Mouse (Mus musculus): Measurements from ENCODE around the gene Zfp575. TPM values are rescaled to one million over a fixed set of nuclear protein-coding genes. Genes with fewer than 3 reads are reported as not detected.
A peak's percentile ranks its signal among the peaks of the same experiment; 100 is the strongest.

Gene Zfp575
- polyA plus RNA-seq (2014; fragmentation: Nextera tagmentation; extraction: Ambion mirVana), result 2.2 and 2.5 TPM in 2 replicates

DNA sequence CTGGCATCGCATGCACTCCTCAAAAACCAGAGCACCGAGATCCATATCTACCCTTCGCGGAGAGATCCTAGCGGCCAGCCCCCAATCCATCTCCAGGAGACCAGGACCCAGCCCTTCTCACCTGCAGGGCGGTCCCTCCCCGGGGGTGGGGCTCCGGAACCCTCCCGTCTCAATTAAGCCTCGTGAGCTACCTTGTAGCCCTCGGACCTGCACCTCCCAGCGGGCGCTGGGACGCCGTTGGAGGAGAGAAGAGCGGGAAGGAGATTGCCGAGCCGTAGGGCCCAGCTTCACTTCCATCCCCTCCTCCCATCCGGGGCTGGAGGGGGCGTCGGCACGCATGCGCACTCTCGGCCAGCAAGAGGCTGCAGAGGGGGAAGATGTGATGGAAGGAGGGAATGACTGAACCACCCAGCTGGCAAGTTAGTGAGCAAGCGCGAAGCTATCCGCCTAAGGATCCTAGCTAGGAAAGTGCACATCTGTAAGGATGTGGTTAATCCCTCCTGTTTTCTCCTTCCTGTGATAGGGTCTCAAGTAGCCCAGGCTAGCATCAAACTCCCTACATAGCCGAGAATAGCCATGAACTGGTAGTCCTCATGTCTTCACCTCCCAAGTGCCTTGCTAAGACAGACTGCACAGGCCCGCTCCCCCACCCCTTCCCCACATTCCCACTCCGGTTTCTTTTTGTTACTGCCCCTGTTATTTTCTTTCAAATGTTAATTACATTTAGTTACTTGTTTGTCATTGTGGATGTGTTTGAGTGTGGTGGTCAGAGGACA lies at the start of gene Zfp575, which contains the start of gene Ethe1:
Gene Zfp575 (minus strand): TSS at position 312 of the 776 bp plus-strand sequence.
Gene Ethe1 (plus strand): TSS at position 214 of the 776 bp plus-strand sequence.
- DNase-seq (ENCODE audit: low spot score) (peak; percentile 90), ATAC-seq (replicated peaks; ENCODE audit: low FRiP score) (peak; percentile 71)
- Histone ChIP-seq H3K27me3 (ENCODE audit: control insufficient read depth, insufficient read depth, low read length) (peaks cover 24% of the 10 kb centered on the region), H3K4me3 (ENCODE audit: low read depth, low read length) (peak within 1 kb of the TSS; percentile 37), H3K27ac (ENCODE audit: low read depth, low read length) (no peak within 1 kb of the TSS), H3K9me3 (ENCODE audit: control insufficient read depth, low read length) (no peaks in the 10 kb centered on the region), H3K9ac (ENCODE audit: low read length) (peak within 1 kb of the TSS; percentile 65), H3K4me2 (ENCODE audit: low read depth, low read length, severe bottlenecking) (peak within 1 kb of the TSS; percentile 71), H3K36me3 (ENCODE audit: control insufficient read depth, insufficient read depth, low read length) (no peaks in the 10 kb centered on the region), H3K4me1 (replicated peaks; ENCODE audit: control insufficient read depth, insufficient read depth, low read length) (no peaks in the 10 kb centered on the region; the same call in 1 of the 2 replicates)
- WGBS, result 6% methylated on average over 29 of the region's 30 CpGs

GRCm38 (mm10) chr7:24637046-24637445 lies 49.6 kb upstream of the Zfp575 start:
- peaks cover 2% of the 10 kb centered on the region; the same call in 1 of the 2 replicates for H3K4me1 ChIP-seq (replicated peaks; ENCODE audit: control insufficient read depth, insufficient read depth, low read length)
- no peaks in the 10 kb centered on the region for H3K36me3 ChIP-seq (ENCODE audit: control insufficient read depth, insufficient read depth, low read length)
- H3K9me3 ChIP-seq (ENCODE audit: control insufficient read depth, low read length), result no peaks in the 10 kb centered on the region
- peaks cover 44% of the 10 kb centered on the region for H3K27me3 ChIP-seq (ENCODE audit: control insufficient read depth, insufficient read depth, low read length)
- H3K9ac ChIP-seq (ENCODE audit: low read length), result no peak overlapping the region
- under 1% methylated on average over 18 of the region's 18 CpGs for WGBS
- peak overlapping the region; percentile 46 for H3K4me2 ChIP-seq (ENCODE audit: low read depth, low read length, severe bottlenecking)
- peak overlapping the region; percentile 14; the same call in 1 of the 2 replicates for H3K4me3 ChIP-seq (ENCODE audit: low read depth, low read length)
- DNase-seq (ENCODE audit: low spot score) (no peak), ATAC-seq (replicated peaks; ENCODE audit: low FRiP score) (peak; percentile 65)
- no peak overlapping the region for H3K27ac ChIP-seq (ENCODE audit: low read depth, low read length)

DNA sequence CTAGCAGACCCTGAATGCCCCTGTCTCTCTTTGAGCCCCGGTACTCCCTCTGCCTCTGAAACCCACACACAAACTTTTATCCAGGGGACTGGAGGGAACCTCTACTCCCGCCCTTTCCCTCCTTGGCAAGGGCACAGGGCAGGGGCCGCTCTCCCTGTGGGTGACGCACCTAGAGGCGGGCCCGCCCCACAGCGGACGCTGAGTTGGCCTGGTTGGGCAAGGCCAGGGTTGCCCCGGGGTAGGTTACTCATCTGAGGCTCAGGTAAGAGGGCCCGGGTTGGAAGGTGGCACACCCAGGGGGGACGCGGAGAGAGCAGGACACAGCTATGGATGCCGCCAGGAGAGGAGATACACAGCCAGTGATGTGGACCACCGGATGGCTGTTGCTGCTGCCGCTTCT lies 48.8 kb upstream of the Zfp575 start, which contains the start of gene Lypd3:
Gene Lypd3 (plus strand): TSS at position 287 of the 400 bp plus-strand sequence.
- Histone ChIP-seq H3K4me3 (ENCODE audit: low read depth, low read length) (peak within 1 kb of the TSS; percentile 14; the same call in 1 of the 2 replicates), H3K9me3 (ENCODE audit: control insufficient read depth, low read length) (no peaks in the 10 kb centered on the region), H3K27ac (ENCODE audit: low read depth, low read length) (no peak within 1 kb of the TSS), H3K4me2 (ENCODE audit: low read depth, low read length, severe bottlenecking) (peak within 1 kb of the TSS; percentile 46), H3K9ac (ENCODE audit: low read length) (no peak within 1 kb of the TSS), H3K36me3 (ENCODE audit: control insufficient read depth, insufficient read depth, low read length) (no peaks in the 10 kb centered on the region), H3K27me3 (ENCODE audit: control insufficient read depth, insufficient read depth, low read length) (peaks cover 44% of the 10 kb centered on the region), H3K4me1 (replicated peaks; ENCODE audit: control insufficient read depth, insufficient read depth, low read length) (peaks cover 2% of the 10 kb centered on the region; the same call in 1 of the 2 replicates)
- 14% methylated on average over 15 of the region's 15 CpGs for WGBS
- no peak for DNase-seq (ENCODE audit: low spot score)
- no peak for ATAC-seq (replicated peaks; ENCODE audit: low FRiP score)

DNA sequence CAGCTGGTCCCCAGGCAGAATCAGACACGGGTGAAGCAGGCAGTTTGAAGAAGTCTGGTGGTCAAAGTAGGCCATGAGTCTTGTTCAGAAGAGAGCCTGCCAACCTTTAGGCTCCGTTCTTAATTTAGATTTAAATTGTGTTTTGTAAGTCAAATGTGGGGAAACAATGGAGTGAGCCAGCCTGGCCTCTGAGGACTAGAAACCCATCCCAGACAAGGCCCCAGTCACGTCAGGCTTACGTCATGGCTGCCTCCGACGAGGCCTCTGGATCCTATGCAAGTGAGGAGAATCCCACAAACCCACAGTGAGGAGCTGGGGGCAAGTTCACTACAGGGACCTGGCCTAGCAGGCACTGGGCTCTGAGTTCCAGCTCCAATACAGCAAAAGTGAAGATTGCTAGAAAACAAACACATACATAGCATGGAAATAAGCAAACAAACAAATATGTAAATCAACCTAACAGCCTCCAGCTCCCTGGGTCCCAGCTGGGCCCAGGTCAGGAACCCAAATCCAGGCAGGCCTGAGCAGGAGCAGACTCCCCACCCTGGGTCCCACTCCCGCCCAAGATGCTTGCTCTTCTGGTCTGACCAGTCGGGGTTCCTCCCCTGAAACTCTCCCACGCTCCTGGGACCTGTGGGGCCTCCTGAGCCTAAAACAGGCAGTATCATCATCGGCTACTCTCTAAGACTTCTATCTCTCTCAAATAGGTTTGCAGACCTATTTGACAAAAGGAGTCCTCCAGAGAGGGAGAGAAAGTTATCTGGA lies 42.9 kb upstream of the Zfp575 start:
- Histone ChIP-seq H3K4me1 (replicated peaks; ENCODE audit: control insufficient read depth, insufficient read depth, low read length) (peaks cover 2% of the 10 kb centered on the region; the same call in 1 of the 2 replicates), H3K9me3 (ENCODE audit: control insufficient read depth, low read length) (no peaks in the 10 kb centered on the region), H3K4me2 (ENCODE audit: low read depth, low read length, severe bottlenecking) (no peak overlapping the region), H3K27me3 (ENCODE audit: control insufficient read depth, insufficient read depth, low read length) (no peaks in the 10 kb centered on the region), H3K9ac (ENCODE audit: low read length) (no peak overlapping the region), H3K36me3 (ENCODE audit: control insufficient read depth, insufficient read depth, low read length) (no peaks in the 10 kb centered on the region), H3K4me3 (ENCODE audit: low read depth, low read length) (no peak overlapping the region), H3K27ac (ENCODE audit: low read depth, low read length) (no peak overlapping the region)
- 70% methylated on average over 10 of the region's 10 CpGs for WGBS
- ATAC-seq (replicated peaks; ENCODE audit: low FRiP score), result no peak
- no peak for DNase-seq (ENCODE audit: low spot score)

DNA sequence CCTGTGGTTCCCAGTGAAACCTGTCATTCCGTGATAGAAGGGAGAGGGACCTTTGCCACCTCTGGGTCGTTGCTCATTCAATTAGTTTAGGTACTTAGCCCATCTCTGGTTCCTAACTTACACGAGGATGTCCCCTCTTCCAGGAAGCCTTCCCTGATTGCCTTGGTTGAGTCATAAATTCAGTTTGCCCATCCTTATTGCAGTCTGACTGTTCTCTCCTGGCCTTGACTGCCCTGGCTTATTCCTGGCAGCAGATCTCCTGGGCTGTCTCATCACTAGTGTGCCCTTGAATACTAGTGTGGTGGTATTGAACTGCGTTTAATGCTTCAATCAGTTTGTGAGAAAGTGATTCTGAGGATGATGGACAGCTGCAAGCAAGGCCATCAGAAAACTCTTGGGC lies 42.2 kb upstream of the Zfp575 start:
- Histone ChIP-seq H3K27ac (ENCODE audit: low read depth, low read length) (no peak overlapping the region), H3K36me3 (ENCODE audit: control insufficient read depth, insufficient read depth, low read length) (no peaks in the 10 kb centered on the region), H3K4me1 (replicated peaks; ENCODE audit: control insufficient read depth, insufficient read depth, low read length) (peaks cover 2% of the 10 kb centered on the region; the same call in 1 of the 2 replicates), H3K4me2 (ENCODE audit: low read depth, low read length, severe bottlenecking) (no peak overlapping the region), H3K4me3 (ENCODE audit: low read depth, low read length) (no peak overlapping the region), H3K9me3 (ENCODE audit: control insufficient read depth, low read length) (no peaks in the 10 kb centered on the region), H3K27me3 (ENCODE audit: control insufficient read depth, insufficient read depth, low read length) (no peaks in the 10 kb centered on the region), H3K9ac (ENCODE audit: low read length) (no peak overlapping the region)
- no peak for DNase-seq (ENCODE audit: low spot score)
- no peak for ATAC-seq (replicated peaks; ENCODE audit: low FRiP score)
- WGBS, result 64% methylated on average over 4 of the region's 4 CpGs

- peak; percentile 91 for DNase-seq (ENCODE audit: low spot score)
- H3K9ac ChIP-seq (ENCODE audit: low read length), result peak overlapping the region; percentile 58
- H3K27me3 ChIP-seq (ENCODE audit: control insufficient read depth, insufficient read depth, low read length), result no peaks in the 10 kb centered on the region
- H3K27ac ChIP-seq (ENCODE audit: low read depth, low read length), result no peak overlapping the region
- H3K4me2 ChIP-seq (ENCODE audit: low read depth, low read length, severe bottlenecking), result peak overlapping the region; percentile 51
- peaks cover 2% of the 10 kb centered on the region; the same call in 1 of the 2 replicates for H3K4me1 ChIP-seq (replicated peaks; ENCODE audit: control insufficient read depth, insufficient read depth, low read length)
- H3K36me3 ChIP-seq (ENCODE audit: control insufficient read depth, insufficient read depth, low read length), result no peaks in the 10 kb centered on the region
- 9% methylated on average over 31 of the region's 33 CpGs for WGBS
- H3K4me3 ChIP-seq (ENCODE audit: low read depth, low read length), result peak overlapping the region; percentile 20; the same call in 1 of the 2 replicates
- ATAC-seq (replicated peaks; ENCODE audit: low FRiP score), result peak; percentile 85
- no peaks in the 10 kb centered on the region for H3K9me3 ChIP-seq (ENCODE audit: control insufficient read depth, low read length)
Measured at GRCm38 (mm10) chr7:24628685-24629610, 41.5 kb upstream of the Zfp575 start.

- Histone ChIP-seq H3K9me3 (ENCODE audit: control insufficient read depth, low read length) (no peaks in the 10 kb centered on the region; the same call in 1 of the 2 replicates), H3K36me3 (ENCODE audit: control insufficient read depth, insufficient read depth, low read length) (no peaks in the 10 kb centered on the region), H3K27ac (ENCODE audit: low read depth, low read length) (no peak overlapping the region), H3K4me1 (replicated peaks; ENCODE audit: control insufficient read depth, insufficient read depth, low read length) (no peaks in the 10 kb centered on the region), H3K4me2 (ENCODE audit: low read depth, low read length, severe bottlenecking) (no peak overlapping the region), H3K27me3 (ENCODE audit: control insufficient read depth, insufficient read depth, low read length) (no peaks in the 10 kb centered on the region), H3K4me3 (ENCODE audit: low read depth, low read length) (no peak overlapping the region), H3K9ac (ENCODE audit: low read length) (no peak overlapping the region)
- WGBS, result 79% methylated on average over 6 of the region's 6 CpGs
- DNase-seq (ENCODE audit: low spot score), result no peak
- no peak for ATAC-seq (replicated peaks; ENCODE audit: low FRiP score)
Measured at GRCm38 (mm10) chr7:24622967-24623366, 35.5 kb upstream of the Zfp575 start.

Measured in forebrain, embryonic 11.5 days (tissue).